10 mouse cellular contexts compared by ENCODE assay signal in the genomic region with DNA sequence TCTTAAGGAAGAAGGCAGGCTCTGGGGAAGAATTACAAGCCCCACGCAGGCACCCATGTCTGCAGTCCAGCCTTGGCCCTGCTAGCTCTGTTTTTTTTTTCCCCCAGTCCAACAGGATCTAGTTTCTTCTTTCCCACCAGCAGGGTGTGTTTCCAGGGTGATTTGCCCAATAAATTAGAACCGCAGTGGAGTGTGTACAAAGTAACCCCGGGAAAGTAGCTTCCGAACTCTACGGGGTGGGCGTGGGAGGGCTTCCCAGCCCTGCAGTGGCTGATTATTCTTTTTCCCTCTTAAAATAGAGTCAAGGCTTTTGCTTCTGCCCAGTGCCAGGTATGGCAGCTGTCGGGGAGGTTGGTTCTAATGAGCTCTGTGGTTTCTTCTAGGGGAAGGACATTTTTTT. TPM values are rescaled to one million over a fixed set of nuclear protein-coding genes. Genes with fewer than 3 reads are reported as not detected.
DNase-seq lines count a peak whose midpoint lies in the region; ATAC-seq and TF ChIP-seq lines count a peak whose summit lies in the region.
"Had no signal": no experiment of that assay in that cellular context is flagged by ENCODE, and none has a peak within 500 bp of the region (broad histone marks: within the 10 kb centered on the region; RNA-seq: fewer than 3 reads in every experiment).

No protein-coding gene starts in this region.

- H3K4me3 ChIP-seq in layer of hippocampus, adult 2 months, result no peak overlapping the region
- H3K4me3 ChIP-seq in forebrain, embryonic 10.5 days, result peak overlapping the region; percentile 23; the same call in 1 of the 2 replicates
- H3K4me3 ChIP-seq in intestine, embryonic 16.5 days (ENCODE audit: low read length), result no peak overlapping the region
- no peak overlapping the region for H3K4me3 ChIP-seq in neural tube, embryonic 13.5 days
- H3K4me3 ChIP-seq in left cerebral cortex, adult 2 months, result no peak overlapping the region

- intact Hi-C loops in left cerebral cortex, adult 2 months (cut with DNase I), result no loop called here
- intact Hi-C loops in left cerebral cortex, postnatal 14 days (cut with DNase I), result no loop called here

- no peak for DNase-seq in layer of hippocampus, adult 2 months (ENCODE audit: low spot score in 2 of 2)
- DNase-seq in layer of hippocampus, adult 9-11 months, result no peak
- DNase-seq in forebrain, embryonic 10.5 days (ENCODE audit: extremely low spot score, low spot score), result no peak
- no peak for DNase-seq in left cerebral cortex, adult 2 months (ENCODE audit: extremely low spot score in 1 of 2, low spot score in 2 of 2)
- no peak for DNase-seq in left cerebral cortex, postnatal 14 days (ENCODE audit: low spot score in 2 of 2)
- no peak for DNase-seq in MN1 (ENCODE audit: low spot score)

- peak; percentile 53 for TF ChIP-seq CTCF in layer of hippocampus, adult 2 months (conservative IDR thresholded peaks at IDR 0.05)
- no peak; the same call in 1 of the 2 replicates for TF ChIP-seq CTCF in left cerebral cortex, adult 2 months (IDR thresholded peaks at IDR 0.05)

- H3K9me3 ChIP-seq in forebrain, embryonic 10.5 days, result peaks cover 4% of the 10 kb centered on the region; the same call in 1 of the 2 replicates
- H3K9me3 ChIP-seq in intestine, embryonic 16.5 days (ENCODE audit: control insufficient read depth, low read length), result no peaks in the 10 kb centered on the region
- H3K9me3 ChIP-seq in neural tube, embryonic 13.5 days, result no peaks in the 10 kb centered on the region

- WGBS in forebrain, embryonic 10.5 days, result 28% methylated on average over 7 of the region's 7 CpGs
- WGBS in intestine, embryonic 16.5 days, result 23% methylated on average over 7 of the region's 7 CpGs
- WGBS in neural tube, embryonic 13.5 days, result 11% methylated on average over 7 of the region's 7 CpGs

- peak overlapping the region; percentile 69 for H3K27ac ChIP-seq in layer of hippocampus, adult 2 months
- H3K27ac ChIP-seq in forebrain, embryonic 10.5 days, result peak overlapping the region; percentile 81
- no peak overlapping the region for H3K27ac ChIP-seq in intestine, embryonic 16.5 days (ENCODE audit: low read length)
- H3K27ac ChIP-seq in neural tube, embryonic 13.5 days (replicated peaks), result peak overlapping the region; percentile 83
- no peak overlapping the region for H3K27ac ChIP-seq in left cerebral cortex, adult 2 months

- 0 out of 2 replicates have a peak overlapping the region, but pooled peaks have one; percentile 6 for H3K9ac ChIP-seq in intestine, embryonic 16.5 days (ENCODE audit: low read depth, low read length)
- H3K9ac ChIP-seq in neural tube, embryonic 13.5 days, result no peak overlapping the region

- H3K4me2 ChIP-seq in intestine, embryonic 16.5 days (ENCODE audit: low read depth, low read length), result no peak overlapping the region
- H3K4me2 ChIP-seq in neural tube, embryonic 13.5 days, result peak overlapping the region; percentile 24

- H3K4me1 ChIP-seq in forebrain, embryonic 10.5 days, result peaks cover 89% of the 10 kb centered on the region
- H3K4me1 ChIP-seq in intestine, embryonic 16.5 days (ENCODE audit: control insufficient read depth, insufficient read depth, low read length), result peaks cover 56% of the 10 kb centered on the region
- H3K4me1 ChIP-seq in neural tube, embryonic 13.5 days (replicated peaks), result peaks cover 88% of the 10 kb centered on the region

- no peak for ATAC-seq in intestine, embryonic 16.5 days
- ATAC-seq in neural tube, embryonic 13.5 days (ENCODE audit: low read depth), result peak; percentile 37

- H3K27me3 ChIP-seq in forebrain, embryonic 10.5 days (ENCODE audit: poor library complexity, severe bottlenecking), result no peaks in the 10 kb centered on the region
- H3K27me3 ChIP-seq in intestine, embryonic 16.5 days (replicated peaks; ENCODE audit: control insufficient read depth, insufficient read depth, low read length), result no peaks in the 10 kb centered on the region
- H3K27me3 ChIP-seq in neural tube, embryonic 13.5 days, result no peaks in the 10 kb centered on the region

- peaks cover 27% of the 10 kb centered on the region for H3K36me3 ChIP-seq in forebrain, embryonic 10.5 days (replicated peaks)
- H3K36me3 ChIP-seq in intestine, embryonic 16.5 days (ENCODE audit: control insufficient read depth, insufficient read depth, low read length), result no peaks in the 10 kb centered on the region
- H3K36me3 ChIP-seq in neural tube, embryonic 13.5 days, result no peaks in the 10 kb centered on the region

RNA-seq across cellular contexts. Expression of a gene that starts 35.3 kb away (rescaled TPM):
- 10 to 100 TPM; 25.7 to 31.1 TPM for total RNA-seq in layer of hippocampus, adult 2 months (2021)
- 13.7 and 14.9 TPM in 2 replicates for polyA plus RNA-seq in forebrain, embryonic 10.5 days (2016; fragmentation: Nextera tagmentation; extraction: Ambion mirVana)
- polyA plus RNA-seq in intestine, embryonic 16.5 days (2015; fragmentation: Nextera tagmentation; extraction: Ambion mirVana), result 4.2 and 5.1 TPM in 2 replicates
- polyA plus RNA-seq in neural tube, embryonic 13.5 days (2015; fragmentation: Nextera tagmentation; extraction: Ambion mirVana), result 6.2 and 6.8 TPM in 2 replicates
- total RNA-seq in left cerebral cortex, adult 2 months (2021), result 10 to 100 TPM; 14.1 to 27.2 TPM
- 10 to 100 TPM; 11.8 to 14.5 TPM for total RNA-seq in left cerebral cortex, postnatal 14 days (2021)
- total RNA-seq: CH12.LX; common myeloid progenitor, adult 5-6 weeks had no signal

Comparison
In these comparisons a context has a peak if more than half of its experiments do, and no peak if none do; other contexts are left out.
1. H3K27ac ChIP-seq: peak in layer of hippocampus, adult 2 months (single experiment), forebrain, embryonic 10.5 days (single experiment) and neural tube, embryonic 13.5 days (single experiment); none in intestine, embryonic 16.5 days (single experiment) and left cerebral cortex, adult 2 months (single experiment).